Mouse (Mus musculus): ENCODE measurements around the gene Gm49398.

Gene Gm49398

DNA sequence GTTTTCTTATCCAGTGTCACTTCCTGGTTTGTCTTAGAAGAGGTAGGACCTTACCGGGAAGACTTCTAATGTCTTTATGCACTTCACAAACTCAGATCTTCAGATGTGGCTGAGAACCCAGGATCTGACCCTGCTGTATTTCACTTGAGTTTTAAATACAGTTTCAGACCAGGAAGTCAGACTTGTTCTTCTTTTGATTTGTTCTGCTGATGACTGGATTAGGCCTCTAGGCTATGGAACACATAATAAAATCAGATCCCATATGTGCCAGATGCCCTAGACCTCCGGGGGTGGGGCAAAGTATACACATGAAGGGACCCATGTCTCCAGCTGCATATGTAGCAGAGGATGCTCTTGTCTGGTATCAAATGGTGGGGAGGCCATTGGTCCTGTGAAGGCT lies at the start of gene Gm49398:
TSS of gene Gm49398 (minus strand) at position 101 of the 400 bp plus-strand sequence.
- no peak for DNase-seq

DNA sequence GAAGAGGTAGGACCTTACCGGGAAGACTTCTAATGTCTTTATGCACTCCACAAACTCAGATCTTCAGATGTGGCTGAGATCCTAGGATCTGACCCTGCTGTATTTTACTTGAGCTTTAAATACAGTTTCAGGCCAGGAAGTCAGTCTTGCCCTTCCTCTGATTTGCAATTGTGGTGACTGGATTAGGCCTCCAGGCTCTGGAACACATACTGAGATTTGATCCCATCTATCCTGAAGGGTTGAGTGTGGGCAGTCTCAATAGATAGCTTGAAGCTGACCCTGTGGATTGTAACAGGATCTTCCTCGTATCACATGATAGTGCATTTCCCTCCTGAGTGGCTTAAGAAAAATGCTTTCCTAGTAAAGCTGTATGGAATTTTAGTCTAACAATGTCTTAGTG lies 33.4 kb downstream of the Gm49398 start, which contains the start of gene Cts8:
TSS of gene Cts8 (minus strand) at position 101 of the 400 bp plus-strand sequence.
- no peak for DNase-seq

DNA sequence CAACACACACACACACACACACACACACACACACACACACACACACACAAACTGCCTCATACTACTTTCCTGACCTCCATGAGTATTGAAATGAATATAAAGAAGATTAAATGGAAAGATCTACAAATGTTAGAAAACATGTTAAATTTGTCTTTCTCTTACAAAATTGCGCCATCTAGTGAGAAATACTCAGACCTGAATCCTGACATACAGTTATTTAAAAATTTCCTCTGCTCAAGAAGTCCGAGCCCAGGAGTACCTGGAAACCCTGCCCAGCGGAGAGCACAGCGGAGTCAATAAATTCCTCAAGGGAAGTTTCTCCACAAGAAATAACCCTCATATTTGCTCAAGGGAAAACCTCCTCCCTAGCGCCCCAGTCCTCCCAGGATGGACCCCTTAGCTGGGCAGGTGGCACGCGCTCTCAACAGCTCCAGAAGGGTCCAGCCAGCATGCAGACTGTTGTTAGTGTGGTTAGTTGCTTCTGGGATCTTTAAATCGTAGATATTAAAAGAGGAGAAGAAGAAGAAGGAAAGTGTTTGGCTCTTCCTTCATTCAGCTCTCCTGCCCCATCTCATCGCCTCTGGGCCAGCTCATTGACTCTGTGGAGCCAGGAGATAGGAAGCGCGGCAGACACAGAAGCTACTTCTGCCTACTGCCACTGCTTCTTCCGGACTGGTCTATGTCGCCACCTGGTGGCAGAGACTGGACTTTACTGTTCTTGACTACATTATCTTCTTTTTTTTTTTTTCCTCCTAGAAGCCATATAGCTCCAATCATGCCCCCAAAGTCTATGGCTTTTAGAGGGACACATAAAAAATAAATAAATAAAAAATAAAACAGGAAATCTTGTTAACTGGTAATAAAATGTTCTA lies 47.3 kb downstream of the Gm49398 start:
- DNase-seq: no peak

DNA sequence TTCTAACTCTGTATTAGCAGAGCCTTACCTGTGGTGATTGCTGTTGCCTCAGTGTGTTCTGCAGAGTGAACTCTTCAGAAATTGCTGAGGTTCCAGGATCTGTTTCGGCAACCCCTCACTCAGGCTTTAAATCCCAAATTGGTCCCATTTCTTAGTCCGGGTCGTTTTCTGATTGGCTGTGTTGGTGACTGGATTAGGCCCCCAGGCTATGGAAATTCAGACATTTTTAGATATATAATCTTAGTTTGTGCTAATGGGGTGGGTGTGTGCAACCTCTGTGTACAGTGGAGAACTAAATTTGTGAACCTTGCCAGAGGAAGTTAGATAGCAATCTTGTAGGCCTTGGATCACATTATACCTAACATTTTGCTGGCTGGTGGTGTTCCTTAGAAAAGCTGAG lies 85.3 kb downstream of the Gm49398 start, which contains the start of gene Cts6:
TSS of gene Cts6 (minus strand) at position 101 of the 400 bp plus-strand sequence.
- no peak for DNase-seq
